Mouse (Mus musculus) hindbrain, embryonic 11.5 days (tissue): ENCODE measurements at regions not wholly inside any gene's neighbourhood (a gene's known extent, or its start where the extent isn't known, plus 50 kb on each side); places are given as distances from the start of the nearest gene placed in this dataset.

Experiments
- ATAC-seq: fragments of 200-750 bp; cut with Nextera tagmentation; 2 replicates; pipeline ENCODE4 v1.8.0; 2017; ENCODE audit warnings: mild to moderate bottlenecking, moderate TSS enrichment, moderate library complexity; ENCODE audit not compliant: low FRiP score
- DNase-seq: peaks from one replicate; pipeline ENCODE4 v3.0.0-alpha.2; 2015; ENCODE audit warnings: low spot score
- H3K27ac ChIP-seq: fragments of 300-500 bp; sonication (generic); 2 replicates; pipeline ENCODE4 v1.5.1; 2014; ENCODE audit warnings: mild to moderate bottlenecking, low read depth, low read length
- H3K27me3 ChIP-seq: fragments of 300-500 bp; sonication (generic); 2 replicates; pipeline ENCODE4 v1.6.1; 2014; ENCODE audit warnings: mild to moderate bottlenecking, low read length, moderate library complexity, mixed read lengths; ENCODE audit not compliant: control insufficient read depth, insufficient read depth
- H3K36me3 ChIP-seq: fragments of 300-500 bp; sonication (generic); 2 replicates; pipeline ENCODE4 v1.6.1; 2014; ENCODE audit warnings: mild to moderate bottlenecking, low read length, moderate library complexity, mixed read lengths; ENCODE audit not compliant: control insufficient read depth, insufficient read depth
- H3K4me1 ChIP-seq: fragments of 300-500 bp; sonication (generic); replicated peaks from 2 replicates; pipeline ENCODE4 v1.6.1; 2014; ENCODE audit warnings: low read length, mixed read lengths; ENCODE audit not compliant: control insufficient read depth, insufficient read depth
- H3K4me2 ChIP-seq: fragments of 300-500 bp; sonication (generic); replicated peaks from 2 replicates; pipeline ENCODE4 v1.6.1; 2014; ENCODE audit warnings: mild to moderate bottlenecking, low read depth, low read length
- H3K4me3 ChIP-seq: fragments of 300-500 bp; sonication (generic); 2 replicates; pipeline ENCODE4 v1.5.1; 2014; ENCODE audit warnings: low read depth, low read length
- H3K9ac ChIP-seq: fragments of 300-500 bp; sonication (generic); 2 replicates; pipeline ENCODE4 v1.6.1; 2014; ENCODE audit warnings: low read depth, low read length
- H3K9me3 ChIP-seq: fragments of 300-500 bp; sonication (generic); 2 replicates; pipeline ENCODE4 v1.6.1; 2016; ENCODE audit warnings: low read length; ENCODE audit not compliant: control insufficient read depth
- WGBS: fragments of 180-500 bp; shearing (Covaris S2); extraction: QIAGEN DNeasy Blood & Tissue Kit; methylation state at CpG from one replicate; pipeline ENCODE4 v1.1.7; 2014; 5-methylcytosine and 5-hydroxymethylcytosine counted together

DNA sequence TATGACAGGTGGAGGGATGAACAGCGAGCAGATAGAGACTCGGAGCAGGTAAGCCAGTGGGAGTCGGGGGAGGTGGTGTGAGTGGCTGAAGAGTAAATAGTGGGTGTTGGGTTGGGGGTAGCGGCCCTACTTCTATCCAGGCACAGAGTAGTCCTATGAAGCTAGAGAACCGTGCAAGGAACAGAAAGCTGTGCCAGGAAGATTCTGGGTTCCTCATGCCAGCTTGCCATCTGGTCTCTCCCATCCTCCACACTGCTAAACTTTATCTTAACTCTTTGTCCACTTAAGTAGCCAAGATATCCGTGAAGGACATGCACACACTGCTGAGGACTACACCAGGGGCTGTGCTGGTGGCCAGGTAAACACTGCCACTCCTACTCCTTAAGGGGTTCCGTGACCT lies 234.9 kb downstream of the Mroh4 start:
- no peak overlapping the region for H3K27ac ChIP-seq
- WGBS: 83% methylated on average over 7 of the region's 7 CpGs

DNA sequence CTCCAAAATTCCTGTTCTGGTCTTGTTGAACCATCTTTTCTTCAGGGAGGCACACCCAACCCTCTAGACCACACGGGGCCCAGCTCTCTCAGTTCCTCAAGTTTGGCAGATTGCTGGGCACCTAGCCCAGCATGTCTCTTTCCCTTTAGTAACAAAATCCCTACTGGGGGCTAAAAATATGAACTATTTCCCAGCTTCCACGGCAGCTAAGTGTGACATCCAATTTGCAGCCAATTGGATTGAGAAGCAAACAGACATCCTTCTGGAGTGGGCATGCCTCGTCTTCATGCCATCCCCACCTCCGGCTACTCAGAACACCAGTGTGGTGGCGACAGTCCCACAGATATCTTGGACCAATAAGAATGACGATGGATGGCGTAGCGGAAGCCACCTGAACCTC lies 240.1 kb downstream of the Mroh4 start:
- Histone ChIP-seq H3K27ac (no peak overlapping the region), H3K9ac (no peak overlapping the region), H3K4me2 (no peak overlapping the region), H3K4me3 (no peak overlapping the region), H3K36me3 (no peaks in the 10 kb centered on the region), H3K4me1 (no peaks in the 10 kb centered on the region), H3K27me3 (no peaks in the 10 kb centered on the region), H3K9me3 (no peaks in the 10 kb centered on the region)
- 95% methylated on average over 8 of the region's 8 CpGs for WGBS
- no peak for DNase-seq
- no peak for ATAC-seq

More for the DNA sequence above, 234.9 kb downstream of the Mroh4 start:
- Histone ChIP-seq H3K9ac (no peak overlapping the region), H3K9me3 (no peaks in the 10 kb centered on the region), H3K4me1 (no peaks in the 10 kb centered on the region), H3K4me2 (no peak overlapping the region), H3K27me3 (no peaks in the 10 kb centered on the region), H3K36me3 (no peaks in the 10 kb centered on the region), H3K4me3 (no peak overlapping the region)
- DNase-seq (no peak), ATAC-seq (no peak)

DNA sequence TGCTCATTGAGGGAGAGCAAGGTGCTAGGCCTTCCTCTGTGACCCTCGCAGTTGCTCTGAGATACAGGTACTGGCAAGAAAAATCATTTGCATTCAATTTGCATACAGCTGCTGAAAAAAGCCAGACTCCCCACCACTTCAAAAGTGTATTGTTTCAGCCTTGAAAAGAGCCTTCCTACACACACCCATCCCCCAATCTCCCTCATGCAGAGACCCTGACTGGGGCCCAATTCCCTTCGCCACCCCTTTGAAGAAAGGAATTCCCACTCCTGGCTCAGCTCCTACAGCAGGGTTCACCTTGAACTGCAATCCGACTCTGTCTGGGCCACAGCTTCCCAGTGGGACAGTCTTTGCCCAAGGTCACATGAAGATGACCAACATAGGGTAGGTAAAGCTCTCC lies 248.6 kb downstream of the Mroh4 start:
- ATAC-seq: no peak
- 11% methylated on average over 3 of the region's 3 CpGs for WGBS

DNA sequence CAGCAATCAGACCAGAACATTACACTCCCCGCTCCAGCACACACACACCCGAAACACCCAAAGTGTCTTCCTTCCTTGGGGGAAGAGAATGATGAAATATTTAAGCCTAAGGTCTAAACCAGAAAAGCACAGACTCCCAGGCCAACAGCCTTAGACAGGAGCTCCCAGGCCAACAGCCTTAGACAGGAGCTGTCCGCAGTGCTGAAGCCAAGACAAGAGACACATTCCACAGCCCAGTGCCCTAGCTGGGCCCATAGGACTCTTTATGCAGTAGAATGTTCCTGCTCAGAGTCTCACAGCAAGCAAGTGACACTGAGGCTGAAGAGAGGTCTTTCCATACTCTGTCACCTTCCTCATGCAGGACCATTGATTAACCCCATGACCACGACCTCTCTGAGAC lies 253.6 kb downstream of the Mroh4 start:
- peak; percentile 71 for DNase-seq
- 63% methylated on average over 4 of the region's 4 CpGs for WGBS
- Histone ChIP-seq H3K4me3 (no peak overlapping the region), H3K4me1 (0 out of 2 replicates have a peak, but pooled peaks cover 2% of the 10 kb centered on the region), H3K27me3 (no peaks in the 10 kb centered on the region), H3K9ac (no peak overlapping the region), H3K36me3 (no peaks in the 10 kb centered on the region), H3K27ac (no peak overlapping the region), H3K9me3 (no peaks in the 10 kb centered on the region), H3K4me2 (no peak overlapping the region)
- no peak for ATAC-seq

More for the DNA sequence above, 248.6 kb downstream of the Mroh4 start:
- Histone ChIP-seq H3K36me3 (no peaks in the 10 kb centered on the region), H3K27me3 (no peaks in the 10 kb centered on the region), H3K4me2 (no peak overlapping the region), H3K27ac (no peak overlapping the region), H3K4me1 (0 out of 2 replicates have a peak, but pooled peaks cover 2% of the 10 kb centered on the region), H3K9ac (no peak overlapping the region), H3K9me3 (no peaks in the 10 kb centered on the region), H3K4me3 (no peak overlapping the region)
- no peak for DNase-seq

DNA sequence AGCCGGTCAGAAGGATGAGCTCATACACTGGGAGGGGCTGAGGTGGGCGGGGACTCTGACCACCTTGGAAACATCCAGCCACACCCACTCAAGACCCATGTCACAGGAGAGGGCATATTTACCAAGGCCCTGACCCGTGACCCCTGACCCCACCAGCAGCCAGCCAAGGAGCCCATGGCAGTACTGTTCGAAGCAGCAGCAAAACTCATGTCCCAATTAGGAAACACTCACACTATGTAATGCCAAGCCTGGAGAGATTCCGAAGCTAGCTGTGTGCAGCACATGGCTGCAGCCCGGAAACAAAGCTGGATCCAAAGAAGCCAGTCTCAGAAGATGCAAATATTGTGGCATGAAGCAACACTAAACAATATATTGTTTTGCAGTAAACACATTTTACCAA lies 256.8 kb downstream of the Mroh4 start:
- Histone ChIP-seq H3K4me2 (no peak overlapping the region), H3K9me3 (no peaks in the 10 kb centered on the region), H3K4me3 (no peak overlapping the region), H3K27me3 (no peaks in the 10 kb centered on the region), H3K36me3 (no peaks in the 10 kb centered on the region), H3K9ac (no peak overlapping the region), H3K4me1 (no peaks in the 10 kb centered on the region), H3K27ac (no peak overlapping the region)
- DNase-seq (no peak), ATAC-seq (no peak)
- 84% methylated on average over 6 of the region's 6 CpGs for WGBS

DNA sequence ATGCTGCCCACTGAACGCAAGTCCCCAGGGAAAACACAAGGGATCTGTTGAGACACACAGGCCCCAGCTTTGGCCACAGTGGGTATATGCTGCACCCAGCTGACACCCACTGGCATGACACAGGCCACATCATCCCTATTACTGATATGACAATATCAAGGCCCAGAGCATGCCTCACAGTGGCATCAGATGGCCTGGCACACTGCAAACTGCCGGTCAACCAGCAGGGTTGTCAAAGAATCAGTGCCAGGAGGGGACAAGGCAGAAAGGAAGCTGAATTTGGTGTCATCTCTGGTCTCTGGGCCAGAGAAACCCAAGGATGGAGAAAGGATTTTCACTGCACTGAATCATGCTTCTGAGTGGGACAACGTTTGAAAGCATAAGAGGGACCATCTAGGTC lies 266.7 kb downstream of the Mroh4 start:
- no peaks in the 10 kb centered on the region for H3K36me3 ChIP-seq
- WGBS: 81% methylated on average over 3 of the region's 3 CpGs
- no peak for ATAC-seq

DNA sequence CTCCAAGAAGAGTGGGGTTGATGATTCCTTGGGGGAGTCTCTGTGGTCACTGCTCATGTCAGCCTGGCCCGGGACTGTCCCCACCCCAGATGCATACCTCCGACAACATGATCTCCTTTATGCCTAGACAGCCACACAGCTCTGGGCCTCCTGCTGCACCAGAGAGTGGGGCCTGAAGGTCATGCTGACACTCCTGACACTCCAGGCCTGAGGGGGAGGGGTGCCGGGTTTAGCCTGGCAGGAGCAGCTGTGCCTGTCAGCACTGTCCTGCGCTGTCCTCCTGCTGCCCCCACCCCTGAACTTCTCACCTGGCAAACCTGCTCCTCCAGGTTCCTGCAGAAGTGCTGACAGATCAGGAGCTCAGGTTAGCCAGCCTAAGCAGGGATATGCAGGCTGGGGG lies 288.2 kb downstream of the Mroh4 start:
- H3K4me3 ChIP-seq: no peak overlapping the region
- H3K4me1 ChIP-seq: 0 out of 2 replicates have a peak, but pooled peaks cover 2% of the 10 kb centered on the region
- DNase-seq: no peak
- no peaks in the 10 kb centered on the region for H3K27me3 ChIP-seq
- WGBS: 44% methylated on average over 4 of the region's 4 CpGs
- H3K27ac ChIP-seq: no peak overlapping the region
- H3K4me2 ChIP-seq: no peak overlapping the region
- H3K36me3 ChIP-seq: no peaks in the 10 kb centered on the region
- no peaks in the 10 kb centered on the region for H3K9me3 ChIP-seq
- H3K9ac ChIP-seq: no peak overlapping the region
- ATAC-seq: no peak

More for the DNA sequence above, 266.7 kb downstream of the Mroh4 start:
- Histone ChIP-seq H3K4me3 (no peak overlapping the region), H3K27ac (no peak overlapping the region), H3K4me1 (no peaks in the 10 kb centered on the region), H3K4me2 (no peak overlapping the region), H3K9me3 (no peaks in the 10 kb centered on the region), H3K27me3 (no peaks in the 10 kb centered on the region), H3K9ac (no peak overlapping the region)
- no peak for DNase-seq

DNA sequence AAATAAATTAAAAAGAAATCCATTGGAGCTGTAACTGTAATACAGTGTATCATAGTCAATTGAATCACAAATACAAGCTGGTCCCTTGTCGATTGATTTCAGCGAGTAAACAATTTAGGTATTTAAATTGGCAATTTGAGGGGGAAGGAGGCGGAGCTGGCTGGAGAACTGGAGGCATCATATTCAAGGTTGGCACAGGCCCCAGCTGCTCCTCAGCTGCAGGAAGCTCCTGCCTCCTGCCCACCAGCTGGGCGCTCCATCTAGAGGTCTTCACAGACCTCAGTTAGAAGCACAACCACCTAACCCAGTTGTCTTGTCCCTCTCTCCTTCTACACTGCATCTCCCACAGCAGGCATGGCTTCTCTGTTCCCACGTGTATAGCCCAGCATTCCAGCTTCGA lies 292.6 kb downstream of the Mroh4 start:
- H3K27me3 ChIP-seq: no peaks in the 10 kb centered on the region
- no peaks in the 10 kb centered on the region for H3K36me3 ChIP-seq
- no peak for DNase-seq
- ATAC-seq: no peak
- H3K9ac ChIP-seq: no peak overlapping the region
- H3K4me3 ChIP-seq: no peak overlapping the region
- H3K4me2 ChIP-seq: no peak overlapping the region
- WGBS: 78% methylated on average over 6 of the region's 6 CpGs
- 0 out of 2 replicates have a peak, but pooled peaks cover 2% of the 10 kb centered on the region for H3K4me1 ChIP-seq
- no peaks in the 10 kb centered on the region for H3K9me3 ChIP-seq
- no peak overlapping the region for H3K27ac ChIP-seq

DNA sequence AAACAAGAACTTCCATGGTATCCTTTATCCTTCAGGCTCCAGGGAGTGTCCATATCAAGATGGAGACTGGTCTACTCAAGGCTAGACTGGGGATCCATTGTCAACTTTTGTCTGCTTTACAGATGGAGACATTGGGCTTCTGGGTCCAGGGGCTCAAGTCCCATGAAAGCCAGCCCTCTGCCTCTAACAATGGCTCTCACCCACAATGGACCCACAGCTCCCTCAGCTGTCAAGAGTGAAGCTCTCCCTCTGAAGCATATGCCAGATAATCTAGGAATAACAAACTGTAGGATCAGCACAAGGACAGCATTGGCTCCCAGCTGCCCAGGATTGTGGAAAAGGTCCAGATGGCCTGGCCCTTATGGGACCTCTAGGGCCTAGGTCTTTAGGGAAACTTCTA lies 302.3 kb downstream of the Mroh4 start:
- DNase-seq: no peak

More for the DNA sequence above, 302.3 kb downstream of the Mroh4 start:
- no peaks in the 10 kb centered on the region for H3K9me3 ChIP-seq
- no peak overlapping the region for H3K4me2 ChIP-seq
- no peak for ATAC-seq
- H3K27me3 ChIP-seq: no peaks in the 10 kb centered on the region
- H3K4me1 ChIP-seq: no peaks in the 10 kb centered on the region
- no peaks in the 10 kb centered on the region for H3K36me3 ChIP-seq
- H3K4me3 ChIP-seq: no peak overlapping the region
- H3K9ac ChIP-seq: no peak overlapping the region
- H3K27ac ChIP-seq: no peak overlapping the region
